Mouse (Mus musculus): ENCODE data around the gene C77080.

C77080 gene

GRCm38 (mm10) chr4:129268698-129269097, 7.5 kb upstream of the C77080 start:
- DNase-seq (ENCODE audit: low read depth, low spot score), result no peak

- DNase-seq (ENCODE audit: low read depth, low spot score), result no peak
Measured at GRCm38 (mm10) chr4:129266821-129267220, 5.6 kb upstream of the C77080 start.

GRCm38 (mm10) chr4:129266191-129266590, 5.0 kb upstream of the C77080 start:
- no peak for DNase-seq (ENCODE audit: low read depth, low spot score)

GRCm38 (mm10) chr4:129263225-129264021, 2.2 kb upstream of the C77080 start:
- DNase-seq (ENCODE audit: low read depth, low spot score), result peak; percentile 70

GRCm38 (mm10) chr4:129260678-129261077, 526 bp downstream of the C77080 start:
- DNase-seq (ENCODE audit: low read depth, low spot score), result no peak

GRCm38 (mm10) chr4:129259101-129259500, 2.1 kb downstream of the C77080 start:
- no peak for DNase-seq (ENCODE audit: low read depth, low spot score)

- peak; percentile 59 for DNase-seq (ENCODE audit: low read depth, low spot score)
Measured at GRCm38 (mm10) chr4:129256450-129257380, 4.5 kb downstream of the C77080 start.

GRCm38 (mm10) chr4:129254571-129254970, 6.6 kb downstream of the C77080 start:
- DNase-seq (ENCODE audit: low read depth, low spot score), result no peak

- no peak for DNase-seq (ENCODE audit: low read depth, low spot score)
Measured at GRCm38 (mm10) chr4:129252492-129252891, 8.7 kb downstream of the C77080 start.

- DNase-seq (ENCODE audit: low read depth, low spot score), result peak; percentile 56
Measured at GRCm38 (mm10) chr4:129251482-129252125, 9.6 kb downstream of the C77080 start.

GRCm38 (mm10) chr4:129250759-129251481, 10.3 kb downstream of the C77080 start:
- DNase-seq (ENCODE audit: low read depth, low spot score), result no peak

- no peak for DNase-seq (ENCODE audit: low read depth, low spot score)
Measured at GRCm38 (mm10) chr4:129249288-129249687, 11.9 kb downstream of the C77080 start.

GRCm38 (mm10) chr4:129248243-129248767, 12.9 kb downstream of the C77080 start:
- DNase-seq (ENCODE audit: low read depth, low spot score), result no peak

- DNase-seq (ENCODE audit: low read depth, low spot score), result no peak
Measured at GRCm38 (mm10) chr4:129247381-129248242, 13.6 kb downstream of the C77080 start.

GRCm38 (mm10) chr4:129246360-129247301, 14.6 kb downstream of the C77080 start:
- DNase-seq (ENCODE audit: low read depth, low spot score), result no peak

- DNase-seq (ENCODE audit: low read depth, low spot score), result no peak
Measured at GRCm38 (mm10) chr4:129244802-129245201, 16.4 kb downstream of the C77080 start.

GRCm38 (mm10) chr4:129242761-129243160, 18.4 kb downstream of the C77080 start:
- no peak for DNase-seq (ENCODE audit: low read depth, low spot score)

- no peak for DNase-seq (ENCODE audit: low read depth, low spot score)
Measured at GRCm38 (mm10) chr4:129242327-129242726, 18.9 kb downstream of the C77080 start.

- DNase-seq (ENCODE audit: low read depth, low spot score), result no peak
Measured at GRCm38 (mm10) chr4:129241898-129242297, 19.3 kb downstream of the C77080 start.

Data from mesoderm, embryonic 11.5 days (tissue).